10 mouse cellular contexts compared by ENCODE assay signal in the genomic region with DNA sequence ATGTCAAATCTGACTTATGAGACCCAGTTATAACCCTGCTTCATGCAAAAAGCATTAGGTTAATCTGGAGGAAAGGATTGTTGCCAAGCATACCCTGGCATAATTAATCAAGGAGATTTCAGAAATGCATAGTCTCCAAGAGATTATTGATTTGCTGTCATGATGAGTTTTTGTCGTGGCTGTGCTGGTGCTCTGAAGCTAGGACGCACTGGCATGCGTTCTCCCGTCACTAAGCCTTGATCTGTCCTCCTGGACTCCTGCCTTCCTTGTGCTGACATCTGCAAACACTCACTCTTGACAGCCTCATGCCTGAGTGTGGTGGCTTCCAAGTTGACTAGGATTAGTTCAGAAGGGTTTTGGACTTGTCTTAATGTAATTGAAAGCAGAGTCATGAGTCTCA.
DNase-seq lines count a peak whose midpoint lies in the region.
"Had no signal": no experiment of that assay in that cellular context is flagged by ENCODE, and none has a peak within 500 bp of the region (broad histone marks: within the 10 kb centered on the region; RNA-seq: fewer than 3 reads in every experiment).

No protein-coding gene starts in this region.

- DNase-seq in kidney, postnatal 14 days, result peak; percentile 16
- no peak for DNase-seq in kidney, postnatal 25 days
- DNase-seq in heart, adult 9 months (ENCODE audit: low spot score in 2 of 2), result peak; percentile 55 to 64
- DNase-seq in heart, postnatal 14 days, result peak; percentile 52 to 71
- DNase-seq in lung, postnatal 4 days, result peak; percentile 27 to 51
- no peak for DNase-seq in testis, postnatal 14 days (ENCODE audit: low spot score)
- DNase-seq in right cerebral cortex, adult 2 months (ENCODE audit: low spot score in 2 of 2), result no peak
- DNase-seq: cerebellum, adult 9-10 months; left cerebral cortex, postnatal 4 days; thymus, postnatal 25 days had no signal

- intact Hi-C loops in heart, postnatal 14 days (cut with DNase I), result no loop called here

Comparison
In these comparisons a context has a peak if more than half of its experiments do, and no peak if none do; other contexts are left out.
1. DNase-seq: peak in kidney, postnatal 14 days (single experiment), heart, adult 9 months (2 of 2), heart, postnatal 14 days (2 of 2) and lung, postnatal 4 days (2 of 2); none in kidney, postnatal 25 days (0 of 2), testis, postnatal 14 days (single experiment) and right cerebral cortex, adult 2 months (0 of 2).